Mouse (Mus musculus): ENCODE results near the gene Tpo. TPM values are rescaled to one million over a fixed set of nuclear protein-coding genes. Genes with fewer than 3 reads are reported as not detected.

The Tpo gene
- polyA plus RNA-seq, 1 experiment from 2014 or later, result not detected

DNA sequence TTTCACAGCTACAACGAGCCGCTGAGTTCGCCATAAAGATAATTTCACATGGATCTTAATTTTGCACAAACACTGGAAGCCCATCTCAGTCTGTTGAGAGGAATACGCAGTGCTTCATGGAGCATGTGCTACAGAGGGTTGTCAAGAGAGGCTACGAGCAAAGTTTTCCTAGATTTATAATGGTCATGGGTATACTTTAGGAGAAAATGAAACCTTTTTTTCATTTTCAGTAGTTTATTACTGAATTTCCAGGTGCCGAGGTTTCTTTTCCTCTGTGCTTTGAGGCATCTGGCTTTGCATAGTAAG, 3.1 kb downstream of the Tpo start:
- Histone ChIP-seq H3K9ac (no peak overlapping the region), H3K36me3 (no peaks in the 10 kb centered on the region), H3K27ac (no peak overlapping the region), H3K9me3 (replicated peaks) (no peaks in the 10 kb centered on the region), H3K4me2 (replicated peaks) (no peak overlapping the region), H3K4me3 (no peak overlapping the region), H3K4me1 (no peaks in the 10 kb centered on the region), H3K27me3 (peaks cover 4% of the 10 kb centered on the region; the same call in 1 of the 2 replicates)
- no peak for ATAC-seq (ENCODE audit: low FRiP score)
- WGBS, result 79% methylated on average over 6 of the region's 6 CpGs

DNA sequence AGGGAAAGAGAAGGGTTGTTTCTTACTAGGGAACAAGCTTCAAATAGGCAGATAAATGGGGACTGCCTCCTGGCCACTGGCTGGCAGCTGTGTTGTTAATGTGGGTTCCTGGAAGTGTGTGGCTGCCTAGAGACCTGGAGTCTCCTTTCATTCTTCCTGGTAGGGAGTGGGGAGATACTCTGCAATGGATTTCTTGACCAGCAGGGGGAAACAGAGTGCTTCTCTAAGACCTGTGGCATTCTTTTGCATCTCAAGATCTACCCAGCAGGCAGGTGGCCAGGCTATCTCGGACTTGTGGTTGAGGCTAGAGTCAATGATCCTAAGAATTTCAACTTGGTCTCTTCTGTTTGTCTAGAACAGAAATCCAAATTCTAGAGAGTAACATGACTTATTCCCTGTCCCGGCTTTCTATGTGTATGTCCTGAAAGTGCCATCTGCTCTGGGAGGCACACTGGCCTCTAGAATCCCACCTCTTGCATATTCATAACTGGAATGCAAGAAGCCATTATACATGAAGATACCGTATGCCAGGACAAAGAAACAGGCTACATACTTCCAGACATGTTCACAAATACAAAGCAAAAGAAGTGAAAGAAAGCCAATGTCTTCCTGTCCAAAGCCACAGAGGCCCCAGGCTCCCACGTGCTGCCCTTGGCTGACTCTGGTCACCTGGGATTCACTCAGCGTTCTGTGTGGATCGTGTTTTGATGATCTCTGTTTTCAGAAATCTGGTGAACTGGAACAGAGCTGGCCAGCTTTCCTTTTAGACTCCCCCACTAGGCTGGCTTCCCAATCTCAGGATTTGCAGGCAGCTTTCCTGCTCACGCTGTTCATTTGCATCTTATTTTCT, 3.6 kb downstream of the Tpo start:
- WGBS, result 55% methylated on average over 7 of the region's 7 CpGs
- Histone ChIP-seq H3K4me1 (no peaks in the 10 kb centered on the region), H3K27me3 (peaks cover 4% of the 10 kb centered on the region; the same call in 1 of the 2 replicates), H3K27ac (no peak overlapping the region), H3K4me3 (no peak overlapping the region), H3K9me3 (replicated peaks) (no peaks in the 10 kb centered on the region), H3K9ac (no peak overlapping the region), H3K4me2 (replicated peaks) (no peak overlapping the region), H3K36me3 (no peaks in the 10 kb centered on the region)
- ATAC-seq (ENCODE audit: low FRiP score), result no peak

DNA sequence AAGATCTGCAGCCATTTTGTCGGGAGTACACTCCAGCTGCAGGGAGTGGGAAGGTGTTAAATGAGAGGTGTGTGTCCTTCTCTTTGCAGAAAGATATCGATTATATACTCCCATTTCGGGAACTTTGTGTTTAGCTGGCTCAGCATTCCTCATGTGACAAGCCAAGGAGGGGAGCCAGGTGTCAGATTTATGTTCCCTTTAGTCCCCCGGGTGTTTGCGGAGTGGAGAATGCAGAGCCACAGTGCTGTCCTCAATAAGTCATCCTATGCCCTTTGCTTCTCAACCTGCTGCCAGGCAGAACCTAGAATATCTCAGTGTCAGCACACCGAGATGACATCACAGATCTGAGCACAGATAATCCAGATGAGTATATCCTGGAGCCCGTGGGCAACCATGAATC, 10.1 kb downstream of the Tpo start:
- Histone ChIP-seq H3K27me3 (no peaks in the 10 kb centered on the region), H3K36me3 (no peaks in the 10 kb centered on the region), H3K4me2 (replicated peaks) (no peak overlapping the region), H3K4me3 (no peak overlapping the region), H3K4me1 (0 out of 2 replicates have a peak, but pooled peaks cover 2% of the 10 kb centered on the region), H3K27ac (no peak overlapping the region), H3K9me3 (replicated peaks) (no peaks in the 10 kb centered on the region), H3K9ac (no peak overlapping the region)
- no peak for ATAC-seq (ENCODE audit: low FRiP score)
- WGBS, result 81% methylated on average over 7 of the region's 7 CpGs

DNA sequence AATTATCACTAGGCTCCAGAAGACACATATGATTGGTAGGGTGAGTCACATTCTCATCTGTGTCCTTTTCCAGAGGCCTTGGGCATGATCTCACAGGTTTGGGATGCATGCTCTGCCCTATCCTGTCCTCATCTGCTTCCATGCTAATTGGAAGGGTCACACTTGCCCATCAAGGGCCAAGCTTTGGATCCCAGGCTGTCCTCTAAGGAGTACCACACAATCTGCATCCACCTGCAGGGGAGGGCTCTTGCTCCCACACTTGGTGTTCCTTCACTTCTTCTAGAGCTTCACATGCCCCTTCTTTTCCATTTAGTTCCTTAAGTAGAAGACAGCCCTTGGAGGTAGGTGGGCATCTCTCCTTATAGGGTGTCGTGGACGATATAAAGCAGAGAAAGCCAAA, 20.2 kb downstream of the Tpo start:
- Histone ChIP-seq H3K27me3 (no peaks in the 10 kb centered on the region), H3K9me3 (replicated peaks) (no peaks in the 10 kb centered on the region), H3K4me1 (no peaks in the 10 kb centered on the region), H3K4me2 (replicated peaks) (no peak overlapping the region), H3K36me3 (no peaks in the 10 kb centered on the region), H3K4me3 (no peak overlapping the region), H3K27ac (no peak overlapping the region), H3K9ac (no peak overlapping the region)
- no peak for ATAC-seq (ENCODE audit: low FRiP score)
- WGBS, result 92% methylated on average over 2 of the region's 2 CpGs

DNA sequence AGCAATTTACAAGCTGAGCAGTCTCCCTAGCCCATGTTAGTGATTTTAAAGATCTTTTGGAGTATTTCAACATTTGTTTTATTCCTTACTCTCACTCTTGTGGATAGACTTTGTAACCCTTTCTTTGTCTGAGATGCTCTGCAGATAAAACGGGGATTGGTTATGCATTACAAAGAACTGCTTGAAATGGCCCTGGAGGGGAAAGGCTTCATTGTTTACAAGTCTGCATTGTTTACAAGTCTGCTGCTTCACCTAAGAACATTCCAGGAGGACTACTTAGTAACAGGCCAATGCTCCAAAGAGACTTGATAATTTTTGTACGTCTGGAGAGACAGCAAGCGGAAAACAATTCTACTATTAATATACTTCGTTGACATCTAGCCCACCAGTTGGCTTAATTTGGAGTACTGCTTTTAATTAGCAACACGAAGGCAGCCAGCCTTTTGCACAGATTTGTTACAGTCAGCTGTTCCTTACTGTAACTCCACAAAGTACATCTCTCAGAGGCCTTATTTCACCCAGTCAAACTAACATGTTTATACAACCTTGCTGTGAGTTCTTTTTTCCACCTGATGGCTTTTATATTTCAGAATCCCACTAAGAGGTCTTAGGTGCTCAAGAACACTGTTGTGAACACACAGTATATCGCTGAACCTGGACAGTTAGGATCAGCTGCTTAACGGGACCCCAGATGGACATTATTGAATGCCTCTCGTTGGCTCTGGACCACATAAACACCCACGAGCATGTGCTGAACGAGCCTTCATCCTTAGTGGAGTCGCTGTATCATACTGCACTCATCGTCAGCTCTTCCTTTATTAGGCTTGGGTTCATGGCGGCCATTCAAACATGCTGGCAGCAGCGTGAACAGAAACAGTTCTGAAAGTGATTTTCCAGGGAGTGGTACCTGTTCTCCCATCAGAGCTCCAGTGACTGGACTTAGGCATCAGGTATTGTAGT, 22.5 kb downstream of the Tpo start:
- H3K27me3 ChIP-seq, result no peaks in the 10 kb centered on the region
- H3K36me3 ChIP-seq, result no peaks in the 10 kb centered on the region
- no peaks in the 10 kb centered on the region for H3K4me1 ChIP-seq
- H3K9me3 ChIP-seq (replicated peaks), result no peaks in the 10 kb centered on the region
- no peak overlapping the region for H3K27ac ChIP-seq
- H3K4me3 ChIP-seq, result no peak overlapping the region
- no peak overlapping the region for H3K4me2 ChIP-seq (replicated peaks)
- H3K9ac ChIP-seq, result no peak overlapping the region
- no peak for ATAC-seq (ENCODE audit: low FRiP score)
- 78% methylated on average over 14 of the region's 14 CpGs for WGBS

DNA sequence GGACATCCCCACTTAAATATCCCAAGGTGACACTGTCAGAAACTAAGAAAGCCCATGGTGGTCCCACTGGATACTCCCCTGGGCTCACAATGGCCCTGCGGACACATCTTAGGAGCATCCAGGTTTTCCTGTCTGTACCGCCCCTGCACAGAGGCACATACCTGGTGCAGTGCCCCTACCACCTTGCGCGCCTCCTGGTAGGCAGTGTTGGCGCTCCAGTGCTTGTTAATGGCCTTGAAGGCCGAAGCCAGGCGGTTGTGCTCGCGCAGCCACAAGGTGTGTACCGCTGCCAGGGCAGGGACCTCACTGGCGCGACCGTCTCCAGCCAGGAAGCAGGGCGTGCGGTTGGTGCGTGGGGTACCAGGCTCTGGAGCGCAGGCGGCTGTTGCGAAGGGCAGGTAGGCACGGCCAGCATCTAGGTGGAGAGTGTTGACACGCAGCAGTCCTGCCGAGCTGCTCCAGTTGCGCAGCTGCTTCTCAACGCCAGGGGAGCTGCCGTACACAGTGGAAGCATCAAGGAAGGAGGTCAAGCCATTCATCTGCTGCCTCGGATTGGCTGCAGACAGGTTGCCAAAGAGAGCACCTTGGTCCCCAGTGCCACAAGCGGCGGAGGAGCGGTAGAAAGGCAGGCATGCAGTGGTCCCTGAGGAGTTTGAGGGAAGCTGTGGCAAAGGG, 29.4 kb downstream of the Tpo start:
- H3K4me3 ChIP-seq, result no peak overlapping the region
- H3K27ac ChIP-seq, result no peak overlapping the region
- H3K4me1 ChIP-seq, result 0 out of 2 replicates have a peak, but pooled peaks cover 2% of the 10 kb centered on the region
- ATAC-seq (ENCODE audit: low FRiP score), result no peak
- 0 out of 2 replicates have a peak, but pooled peaks cover 3% of the 10 kb centered on the region for H3K27me3 ChIP-seq
- WGBS, result 48% methylated on average over 29 of the region's 29 CpGs
- no peak overlapping the region for H3K9ac ChIP-seq
- no peaks in the 10 kb centered on the region for H3K9me3 ChIP-seq (replicated peaks)
- H3K36me3 ChIP-seq, result no peaks in the 10 kb centered on the region
- H3K4me2 ChIP-seq (replicated peaks), result peak overlapping the region; percentile 20; the same call in 1 of the 2 replicates

DNA sequence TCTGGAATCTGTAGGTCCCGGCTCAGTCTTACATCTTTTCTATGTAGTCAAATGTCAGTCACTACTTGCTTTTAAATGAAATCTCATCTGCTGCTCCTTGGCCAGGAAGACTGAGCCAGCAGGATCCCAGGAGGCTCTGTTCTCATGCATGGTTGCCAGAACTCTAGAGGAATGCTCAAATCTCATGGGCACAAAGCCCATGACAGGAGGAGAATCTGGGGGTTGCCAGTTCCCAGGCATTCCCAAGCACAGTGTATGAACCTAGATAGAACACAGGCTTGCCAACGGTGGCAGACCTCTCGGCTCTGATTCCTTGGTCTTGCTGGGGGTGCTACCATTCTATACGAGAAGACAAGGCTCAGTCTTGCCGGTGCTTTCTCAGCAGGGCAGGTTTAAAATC, 40.3 kb downstream of the Tpo start:
- 93% methylated on average over 5 of the region's 5 CpGs for WGBS

DNA sequence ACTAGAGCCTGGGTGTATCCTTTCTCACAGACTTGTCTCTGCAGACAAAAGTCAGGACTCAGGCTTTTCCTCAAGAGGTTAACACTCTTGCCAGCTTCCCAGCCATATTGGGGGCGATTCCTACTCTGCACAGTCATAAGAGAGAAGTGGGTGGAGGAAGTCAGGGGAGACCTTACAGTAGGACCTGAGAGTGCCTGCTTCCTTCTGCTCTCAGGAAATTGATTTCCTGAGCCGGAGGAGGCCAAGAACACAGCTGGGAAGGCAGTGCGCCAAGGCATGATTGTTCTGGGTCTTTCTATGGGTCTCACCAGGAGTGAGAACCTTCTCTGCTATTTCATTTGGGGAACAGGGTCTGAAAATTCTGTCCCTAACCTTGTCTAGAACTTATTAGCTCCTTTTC, 48.5 kb downstream of the Tpo start:
- 77% methylated on average over 3 of the region's 3 CpGs for WGBS
- ATAC-seq (ENCODE audit: low FRiP score), result no peak
- no peaks in the 10 kb centered on the region for H3K9me3 ChIP-seq (replicated peaks)
- no peak overlapping the region for H3K4me2 ChIP-seq (replicated peaks)
- no peaks in the 10 kb centered on the region for H3K4me1 ChIP-seq
- no peaks in the 10 kb centered on the region for H3K27me3 ChIP-seq
- no peak overlapping the region for H3K4me3 ChIP-seq
- no peak overlapping the region for H3K27ac ChIP-seq
- no peaks in the 10 kb centered on the region for H3K36me3 ChIP-seq
- no peak overlapping the region for H3K9ac ChIP-seq

More for the DNA sequence above, 40.3 kb downstream of the Tpo start:
- Histone ChIP-seq H3K36me3 (no peaks in the 10 kb centered on the region), H3K27ac (no peak overlapping the region), H3K4me3 (no peak overlapping the region), H3K4me2 (replicated peaks) (no peak overlapping the region), H3K27me3 (no peaks in the 10 kb centered on the region), H3K9ac (no peak overlapping the region), H3K4me1 (no peaks in the 10 kb centered on the region), H3K9me3 (replicated peaks) (no peaks in the 10 kb centered on the region)
- no peak for ATAC-seq (ENCODE audit: low FRiP score)

DNA sequence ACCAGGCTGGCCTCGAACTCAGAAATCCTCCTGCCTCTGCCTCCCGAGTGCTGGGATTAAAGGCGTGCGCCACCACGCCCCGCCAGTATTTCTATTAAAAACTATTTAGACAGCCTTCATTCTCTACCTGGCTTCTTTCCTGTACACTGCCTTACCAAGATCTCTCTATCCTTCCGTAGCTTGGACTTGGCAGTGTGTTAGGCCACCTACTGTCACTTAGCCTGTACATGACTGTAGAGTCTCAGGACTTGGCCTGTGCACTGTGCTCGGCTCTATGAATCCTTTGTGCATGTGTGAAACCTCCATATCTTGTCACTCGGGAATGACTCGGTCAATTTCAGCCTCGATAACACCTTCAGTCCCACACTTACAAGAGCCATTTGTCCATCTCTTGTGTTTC, 55.4 kb downstream of the Tpo start:
- no peaks in the 10 kb centered on the region for H3K36me3 ChIP-seq
- no peaks in the 10 kb centered on the region for H3K4me1 ChIP-seq
- no peak overlapping the region for H3K27ac ChIP-seq
- no peaks in the 10 kb centered on the region for H3K27me3 ChIP-seq
- no peak overlapping the region for H3K4me3 ChIP-seq
- no peak overlapping the region for H3K4me2 ChIP-seq (replicated peaks)
- no peak for ATAC-seq (ENCODE audit: low FRiP score)
- no peak overlapping the region for H3K9ac ChIP-seq
- H3K9me3 ChIP-seq (replicated peaks), result no peaks in the 10 kb centered on the region
- WGBS, result 94% methylated on average over 11 of the region's 11 CpGs

DNA sequence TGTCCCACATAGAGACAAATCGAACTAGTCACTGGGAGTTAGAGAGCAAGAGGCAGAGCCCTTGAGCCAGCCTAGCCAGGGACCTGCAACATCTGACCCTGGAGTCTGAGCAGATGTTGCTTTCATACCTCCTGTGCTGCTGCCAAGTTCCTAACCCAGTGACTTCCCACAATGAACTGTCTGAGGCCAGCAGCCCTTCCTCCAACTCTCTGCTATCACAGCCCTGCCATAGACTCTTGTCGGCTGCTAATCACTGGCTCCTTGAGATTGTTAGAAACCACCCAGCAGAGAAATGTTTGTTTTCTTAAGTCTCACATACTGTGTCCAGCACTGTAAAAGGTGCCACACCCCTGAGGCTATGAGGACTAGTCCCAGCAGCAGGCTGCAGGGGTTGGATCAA, 56.1 kb downstream of the Tpo start:
- Histone ChIP-seq H3K27ac (no peak overlapping the region), H3K4me3 (no peak overlapping the region), H3K36me3 (no peaks in the 10 kb centered on the region), H3K4me1 (no peaks in the 10 kb centered on the region), H3K27me3 (no peaks in the 10 kb centered on the region), H3K4me2 (replicated peaks) (no peak overlapping the region), H3K9me3 (replicated peaks) (no peaks in the 10 kb centered on the region), H3K9ac (no peak overlapping the region)
- ATAC-seq (ENCODE audit: low FRiP score), result no peak
- WGBS, result 74% methylated on average over 2 of the region's 2 CpGs

DNA sequence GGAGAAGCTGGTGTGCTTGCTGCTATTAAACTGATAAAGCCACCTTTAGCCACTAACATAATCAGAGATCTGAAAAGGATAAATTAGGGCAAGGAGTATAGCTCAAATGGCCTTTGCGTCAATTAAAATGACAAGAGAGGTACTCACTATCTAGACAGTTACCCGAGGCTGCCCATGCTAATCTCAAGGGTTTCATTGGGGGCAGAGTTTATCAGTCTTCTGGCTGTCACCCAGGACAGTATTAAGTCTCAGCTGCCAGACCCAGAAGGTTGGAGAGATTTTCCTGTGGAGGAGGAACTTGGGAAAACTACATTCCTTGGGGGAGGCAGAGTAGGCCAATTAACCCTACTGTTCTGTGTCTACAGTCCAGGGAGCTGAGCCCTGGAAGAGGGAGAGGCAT, 63.1 kb downstream of the Tpo start:
- H3K9me3 ChIP-seq (replicated peaks), result no peaks in the 10 kb centered on the region
- no peak overlapping the region for H3K4me2 ChIP-seq (replicated peaks)
- H3K27ac ChIP-seq, result no peak overlapping the region
- no peak overlapping the region for H3K4me3 ChIP-seq
- H3K27me3 ChIP-seq, result no peaks in the 10 kb centered on the region
- WGBS, result 78% methylated on average over 2 of the region's 2 CpGs
- no peaks in the 10 kb centered on the region for H3K36me3 ChIP-seq
- H3K9ac ChIP-seq, result no peak overlapping the region
- H3K4me1 ChIP-seq, result no peaks in the 10 kb centered on the region
- ATAC-seq (ENCODE audit: low FRiP score), result no peak

DNA sequence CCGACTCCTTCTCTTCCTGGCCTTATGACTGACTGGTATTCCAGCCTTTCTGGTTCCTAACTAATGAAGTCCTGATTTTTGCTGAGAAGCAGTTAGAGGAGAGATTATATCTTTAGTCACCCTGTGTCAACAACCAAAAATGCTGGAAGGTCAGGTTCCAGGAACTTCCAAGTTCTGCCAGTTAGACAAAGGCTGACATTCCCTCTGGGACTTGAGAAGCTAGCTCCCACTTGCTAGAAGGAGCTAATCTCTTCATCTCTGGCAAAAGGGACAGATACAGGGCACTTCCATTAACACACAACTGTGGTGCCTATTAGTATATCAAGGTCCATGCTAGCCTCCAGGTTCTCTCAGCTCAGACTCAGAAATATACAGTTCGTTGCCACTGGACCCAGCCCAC, 64.6 kb downstream of the Tpo start:
- ATAC-seq (ENCODE audit: low FRiP score), result no peak
- Histone ChIP-seq H3K4me1 (no peaks in the 10 kb centered on the region), H3K4me3 (no peak overlapping the region), H3K4me2 (replicated peaks) (no peak overlapping the region), H3K9ac (no peak overlapping the region), H3K36me3 (no peaks in the 10 kb centered on the region), H3K27ac (no peak overlapping the region), H3K27me3 (no peaks in the 10 kb centered on the region), H3K9me3 (replicated peaks) (no peaks in the 10 kb centered on the region)
- WGBS, result 87% methylated on average over 2 of the region's 2 CpGs
